Mouse (Mus musculus) heart, postnatal 0 days (tissue): ENCODE measurements around the gene Cphx1. TPM values are rescaled to one million over a fixed set of nuclear protein-coding genes. Genes with fewer than 3 reads are reported as not detected.
"Not testable (repeated sequence)": the region's sequence is repeated elsewhere in the genome, so short reads cannot be mapped to it uniquely, and the experiment has no call there.

ENCODE experiments used
- ATAC-seq: fragments of 200-750 bp; cut with Nextera tagmentation; 2 replicates; pipeline ENCODE4 v1.8.0; 2017; ENCODE audit warnings: low read depth, moderate number of reproducible peaks, moderate library complexity; ENCODE audit not compliant: insufficient read depth
- DNase-seq: peaks from one replicate; pipeline ENCODE4 v3.0.0-alpha.2; 2016; ENCODE audit warnings: low spot score
- H3K27ac ChIP-seq: fragments of 300-500 bp; sonication (generic); 2 replicates; pipeline ENCODE4 v1.5.1; 2014; ENCODE audit warnings: low read depth, mild to moderate bottlenecking
- H3K27me3 ChIP-seq: fragments of 300-500 bp; sonication (generic); 2 replicates; pipeline ENCODE4 v1.6.1; 2014; ENCODE audit warnings: low read length, mixed read lengths; ENCODE audit not compliant: control insufficient read depth, insufficient read depth
- H3K36me3 ChIP-seq: fragments of 300-500 bp; sonication (generic); replicated peaks from 2 replicates; pipeline ENCODE4 v1.6.1; 2014; ENCODE audit warnings: low read length, mixed read lengths; ENCODE audit not compliant: control insufficient read depth, insufficient read depth
- H3K4me1 ChIP-seq: fragments of 300-500 bp; sonication (generic); 2 replicates; pipeline ENCODE4 v1.6.1; 2014; ENCODE audit warnings: antibody characterized with exemption; ENCODE audit not compliant: control insufficient read depth, insufficient read depth
- H3K4me2 ChIP-seq: fragments of 300-500 bp; sonication (generic); 2 replicates; pipeline ENCODE4 v1.6.1; 2014; ENCODE audit warnings: low read depth, mild to moderate bottlenecking, low read length, moderate library complexity
- H3K4me3 ChIP-seq: fragments of 300-500 bp; sonication (generic); 2 replicates; pipeline ENCODE4 v1.5.1; 2014; ENCODE audit warnings: low read depth, low read length
- H3K9ac ChIP-seq: fragments of 300-500 bp; sonication (generic); replicated peaks from 2 replicates; pipeline ENCODE4 v1.6.1; 2014; ENCODE audit warnings: low read depth, low read length, mixed read lengths
- H3K9me3 ChIP-seq: fragments of 300-500 bp; sonication (generic); replicated peaks from 2 replicates; pipeline ENCODE4 v1.6.1; 2016; ENCODE audit warnings: low read length; ENCODE audit not compliant: control insufficient read depth
- WGBS: fragments of 180-500 bp; shearing (Covaris S2); extraction: QIAGEN DNeasy Blood & Tissue Kit; methylation state at CpG from one replicate; pipeline ENCODE4 v1.1.7; 2014; 5-methylcytosine and 5-hydroxymethylcytosine counted together
- polyA plus RNA-seq: library from polyadenylated mRNA; unstranded; fragments of >200 nt; fragmentation: Nextera tagmentation; extraction: Ambion mirVana; gene quantifications from 2 replicates; pipeline ENCODE4 v1.2.1, GENCODE M21; 2015
- total RNA-seq: library from RNA; depleted of rRNA; stranded (reverse); fragments of >200 nt; gene quantifications from 2 replicates; pipeline ENCODE4 v1.2.3, GENCODE M21; 2014; ENCODE audit warnings: low replicate concordance

Cphx1 gene
- total and polyA plus RNA-seq, 2 experiments from 2014 or later: 0.10 TPM; not detected in 1

- not testable (repeated sequence) for H3K9ac ChIP-seq, H3K9me3 ChIP-seq, H3K36me3 ChIP-seq, H3K4me3 ChIP-seq, DNase-seq, H3K4me2 ChIP-seq, H3K4me1 ChIP-seq, H3K27ac ChIP-seq, H3K27me3 ChIP-seq
- no CpG with 5 or more reads among the region's 44 CpGs for WGBS
- peak; percentile 60 for ATAC-seq
Measured at GRCm38 (mm10) chr14:25926814-25927561, 11.1 kb upstream of the Cphx1 start.

- H3K4me2 ChIP-seq, H3K4me1 ChIP-seq, ATAC-seq, H3K4me3 ChIP-seq, DNase-seq, H3K9ac ChIP-seq, H3K27ac ChIP-seq, H3K27me3 ChIP-seq, H3K36me3 ChIP-seq, H3K9me3 ChIP-seq: not testable (repeated sequence)
- WGBS: no CpG with 5 or more reads among the region's 10 CpGs
Measured at GRCm38 (mm10) chr14:25927562-25927881, 10.6 kb upstream of the Cphx1 start, which contains the start of gene Tmem254a. Gene Tmem254a (minus strand): TSS chr14:25927672.

GRCm38 (mm10) chr14:25936867-25937630, 1.1 kb upstream of the Cphx1 start:
- not testable (repeated sequence) for H3K4me2 ChIP-seq, H3K27me3 ChIP-seq, ATAC-seq, H3K36me3 ChIP-seq, DNase-seq, H3K27ac ChIP-seq, H3K9ac ChIP-seq, H3K4me1 ChIP-seq, H3K4me3 ChIP-seq, H3K9me3 ChIP-seq
- WGBS: no CpG with 5 or more reads among the region's 5 CpGs

GRCm38 (mm10) chr14:25957861-25958260, 19.8 kb downstream of the Cphx1 start:
- not testable (repeated sequence) for H3K9me3 ChIP-seq, H3K4me2 ChIP-seq, H3K4me1 ChIP-seq, H3K9ac ChIP-seq, H3K27ac ChIP-seq, DNase-seq, H3K36me3 ChIP-seq, ATAC-seq, H3K4me3 ChIP-seq, H3K27me3 ChIP-seq
- no CpG with 5 or more reads among the region's 3 CpGs for WGBS

- H3K4me1 ChIP-seq, H3K27me3 ChIP-seq, DNase-seq, H3K9ac ChIP-seq, H3K9me3 ChIP-seq, H3K36me3 ChIP-seq: not testable (repeated sequence)
- peak within 1 kb of the TSS; percentile 24; the same call in 1 of the 2 replicates for H3K4me3 ChIP-seq
- WGBS: no CpG with 5 or more reads among the region's 25 CpGs
- peak within 1 kb of the TSS; percentile 45 for H3K4me2 ChIP-seq
- ATAC-seq: peak; percentile 77
- H3K27ac ChIP-seq: peak within 1 kb of the TSS; percentile 70
Measured at GRCm38 (mm10) chr14:25978371-25979241, 40.5 kb downstream of the Cphx1 start, which contains the start of gene Duxbl1. Gene Duxbl1 (plus strand): TSS chr14:25978577.

- not testable (repeated sequence) for H3K27me3 ChIP-seq, H3K9me3 ChIP-seq, DNase-seq, H3K4me1 ChIP-seq, H3K36me3 ChIP-seq, H3K9ac ChIP-seq
- peak overlapping the region; percentile 70 for H3K27ac ChIP-seq
- WGBS: 0% methylated on average over 6 of the region's 13 CpGs
- ATAC-seq: 0 out of 2 replicates have a peak, but pooled peaks have one; percentile 20
- peak overlapping the region; percentile 24; the same call in 1 of the 2 replicates for H3K4me3 ChIP-seq
- H3K4me2 ChIP-seq: peak overlapping the region; percentile 45
Measured at GRCm38 (mm10) chr14:25979242-25979941, 41.3 kb downstream of the Cphx1 start.

GRCm38 (mm10) chr14:25981880-25982279, 43.8 kb downstream of the Cphx1 start:
- not testable (repeated sequence) for H3K9ac ChIP-seq, H3K4me1 ChIP-seq, H3K9me3 ChIP-seq, H3K27ac ChIP-seq, H3K36me3 ChIP-seq, H3K27me3 ChIP-seq, H3K4me3 ChIP-seq, H3K4me2 ChIP-seq
- WGBS: 35% methylated on average over 6 of the region's 9 CpGs
- DNase-seq (peak; percentile 8), ATAC-seq (peak; percentile 49; the same call in 1 of the 2 replicates)
